Mouse (Mus musculus) ovary, postnatal 14 days (tissue): ENCODE measurements at regions not wholly inside any gene's neighbourhood (a gene's known extent, or its start where the extent isn't known, plus 50 kb on each side); places are given as distances from the start of the nearest gene placed in this dataset.

Source experiments
- DNase-seq: peaks from one replicate; pipeline ENCODE4 v3.0.0; 2022; ENCODE audit warnings: low spot score

- DNase-seq, result no peak
Measured at GRCm38 (mm10) chr12:69453544-69453943, 81.3 kb upstream of the Gm9887 start.

- no peak for DNase-seq
Measured at GRCm38 (mm10) chr12:69452986-69453385, 80.7 kb upstream of the Gm9887 start.

- DNase-seq, result no peak
Measured at GRCm38 (mm10) chr12:69451110-69451509, 78.9 kb upstream of the Gm9887 start.

GRCm38 (mm10) chr12:69447962-69448767 is 75.9 kb upstream of the Gm9887 start:
- DNase-seq, result no peak

GRCm38 (mm10) chr12:69447322-69447827 is 75.1 kb upstream of the Gm9887 start:
- DNase-seq, result no peak

GRCm38 (mm10) chr12:69446468-69447321 is 74.4 kb upstream of the Gm9887 start:
- DNase-seq, result peak; percentile 79

GRCm38 (mm10) chr12:69446085-69446467 is 73.8 kb upstream of the Gm9887 start:
- no peak for DNase-seq

GRCm38 (mm10) chr12:69442321-69442720 is 70.1 kb upstream of the Gm9887 start:
- no peak for DNase-seq

GRCm38 (mm10) chr12:69441764-69442163 is 69.5 kb upstream of the Gm9887 start:
- no peak for DNase-seq

GRCm38 (mm10) chr12:69438271-69438670 is 66.0 kb upstream of the Gm9887 start:
- no peak for DNase-seq

GRCm38 (mm10) chr12:69436839-69437501 is 64.7 kb upstream of the Gm9887 start:
- DNase-seq, result no peak

- DNase-seq, result no peak
Measured at GRCm38 (mm10) chr12:69434315-69434714, 62.1 kb upstream of the Gm9887 start.

GRCm38 (mm10) chr12:69432086-69432485 is 59.8 kb upstream of the Gm9887 start:
- DNase-seq, result no peak

- no peak for DNase-seq
Measured at GRCm38 (mm10) chr12:69428108-69428507, 55.9 kb upstream of the Gm9887 start.

GRCm38 (mm10) chr12:69425610-69426009 is 53.4 kb upstream of the Gm9887 start:
- DNase-seq, result no peak

GRCm38 (mm10) chr12:69424971-69425370 is 52.7 kb upstream of the Gm9887 start:
- DNase-seq, result no peak
